Mouse (Mus musculus) urinary bladder, postnatal 36 days (tissue): ENCODE measurements at regions not wholly inside any gene's neighbourhood (a gene's known extent, or its start where the extent isn't known, plus 50 kb on each side); places are given as distances from the start of the nearest gene placed in this dataset.
A peak's percentile ranks its signal among the peaks of the same experiment; 100 is the strongest.

ENCODE experiments used
- DNase-seq, 2 experiments: peaks; one replicate each; pipeline ENCODE4 v3.0.0; 2022; ENCODE audit warnings: low spot score in 2 of 2, mixed read lengths in 1 of 2

DNA sequence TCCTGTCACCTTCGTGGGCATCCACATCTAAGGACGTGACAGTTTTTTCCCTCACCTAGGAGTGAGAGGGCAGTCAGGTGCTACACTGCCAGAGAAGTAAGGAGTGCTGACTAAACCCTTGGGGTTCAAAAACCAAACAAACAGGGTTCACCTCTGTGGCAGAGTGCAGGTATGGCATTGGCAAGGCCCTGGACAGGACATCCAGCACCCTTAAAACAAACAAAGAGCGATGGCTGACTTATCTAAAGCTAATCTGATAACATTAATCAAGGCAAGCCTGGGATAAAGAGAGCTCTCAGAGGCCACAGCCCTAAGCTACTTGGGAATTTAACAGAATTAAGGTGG, 74.1 kb upstream of the Slc45a1 start:
- no peak for DNase-seq

DNA sequence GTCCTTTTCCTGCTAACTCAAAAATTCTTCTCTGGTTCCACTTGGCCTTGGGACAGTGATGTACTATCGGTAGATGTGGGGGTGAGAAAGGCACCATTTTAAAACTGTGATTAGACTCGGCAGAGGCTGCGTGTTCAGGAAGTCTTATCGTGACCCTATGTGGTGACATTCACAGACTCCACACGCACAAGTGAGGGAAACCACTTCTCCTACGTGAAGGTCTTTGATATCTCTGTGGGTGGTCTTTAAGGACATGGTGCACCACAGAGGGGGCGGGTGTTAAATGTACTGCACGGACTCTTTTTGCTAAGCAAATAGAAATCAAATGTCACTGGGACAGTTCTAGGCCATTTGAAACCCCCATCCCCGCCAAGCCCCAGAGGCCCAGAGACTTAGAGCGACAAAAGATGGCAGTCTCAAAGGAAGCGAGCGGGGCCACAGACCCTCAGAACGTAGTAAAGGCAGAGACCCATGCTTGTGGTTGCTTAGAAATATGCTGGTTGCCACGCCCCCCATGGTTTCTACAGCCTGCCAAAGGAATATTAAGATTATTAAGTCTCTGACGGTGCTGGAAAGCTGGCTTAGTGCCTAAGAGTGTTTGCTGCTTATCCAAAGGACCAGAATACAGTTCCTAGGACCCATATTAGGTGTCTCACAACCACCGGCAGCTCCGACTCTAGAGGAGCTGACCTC, 73.6 kb upstream of the Slc45a1 start:
- no peak for DNase-seq

DNA sequence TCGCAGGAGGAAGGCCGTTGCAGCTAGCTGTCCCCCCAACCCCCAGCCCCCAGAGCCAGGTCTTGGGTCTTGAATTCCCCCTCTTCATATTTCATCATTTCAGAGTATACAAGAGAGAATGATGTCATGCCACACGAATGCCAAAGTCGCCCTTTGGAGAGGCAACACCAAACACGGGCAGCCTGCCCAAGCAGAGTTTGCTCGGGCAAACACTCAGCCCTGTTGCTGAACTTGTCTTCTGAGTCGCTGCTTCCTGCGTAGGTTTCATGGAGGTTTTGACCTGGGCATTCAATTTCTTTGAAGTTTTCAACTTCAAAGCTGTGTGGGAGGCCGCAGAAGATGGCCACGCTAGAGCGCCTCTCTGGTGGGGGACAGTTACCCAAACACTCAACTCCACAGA, 72.8 kb upstream of the Slc45a1 start:
- peak in 1 of 2 experiments; percentile 75 for DNase-seq

DNA sequence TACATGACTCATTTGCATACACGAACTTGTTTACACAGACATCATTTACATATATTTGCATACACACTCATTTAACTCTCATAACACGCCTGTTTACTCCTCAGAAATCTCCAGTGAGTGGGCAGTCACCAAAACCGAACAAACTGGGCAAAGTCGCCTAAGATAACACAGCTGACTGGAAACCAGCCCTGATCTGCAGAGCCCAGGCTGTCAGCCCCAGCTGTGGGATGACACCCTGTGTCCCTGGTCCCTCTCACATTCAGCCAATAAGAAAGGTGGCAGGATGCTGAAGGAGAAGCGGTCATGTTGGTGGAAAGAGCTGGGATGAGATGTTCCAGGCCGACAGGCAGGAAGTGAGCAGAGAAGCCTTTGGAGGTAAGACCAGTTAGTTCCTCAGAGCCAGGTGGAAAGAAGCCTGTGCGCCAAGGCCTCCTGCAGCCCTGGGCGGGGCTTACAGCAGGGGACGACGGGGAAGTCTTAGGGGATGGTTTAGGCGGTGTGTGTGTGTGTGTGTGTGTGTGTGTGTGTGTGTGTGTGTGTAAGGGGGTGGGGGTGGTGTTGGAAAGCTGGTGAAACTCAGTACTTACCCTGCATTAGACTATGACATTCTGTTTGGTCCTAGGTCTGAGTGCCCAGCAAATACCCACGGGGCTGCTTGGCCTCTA, 69.8 kb upstream of the Slc45a1 start:
- no peak for DNase-seq

DNA sequence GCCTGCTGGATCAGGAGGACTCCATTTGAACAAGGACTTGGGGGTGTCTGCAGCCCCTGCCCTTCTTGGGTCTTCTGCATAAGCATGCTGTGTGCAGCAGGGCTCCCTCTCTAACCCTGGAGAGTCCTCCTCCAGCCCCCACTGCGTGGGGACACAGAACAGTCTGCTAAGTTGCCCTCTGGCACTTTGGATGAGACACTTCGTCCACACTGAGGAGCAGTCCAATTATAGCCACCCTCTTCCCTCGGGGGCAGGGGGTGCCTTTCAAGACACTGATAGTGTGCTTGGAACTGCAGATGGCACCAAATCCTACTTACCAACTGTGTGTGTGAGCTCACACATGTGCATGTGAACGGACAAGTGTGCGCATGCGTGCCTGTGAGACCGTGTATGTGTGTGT, 65.9 kb upstream of the Slc45a1 start:
- no peak for DNase-seq

DNA sequence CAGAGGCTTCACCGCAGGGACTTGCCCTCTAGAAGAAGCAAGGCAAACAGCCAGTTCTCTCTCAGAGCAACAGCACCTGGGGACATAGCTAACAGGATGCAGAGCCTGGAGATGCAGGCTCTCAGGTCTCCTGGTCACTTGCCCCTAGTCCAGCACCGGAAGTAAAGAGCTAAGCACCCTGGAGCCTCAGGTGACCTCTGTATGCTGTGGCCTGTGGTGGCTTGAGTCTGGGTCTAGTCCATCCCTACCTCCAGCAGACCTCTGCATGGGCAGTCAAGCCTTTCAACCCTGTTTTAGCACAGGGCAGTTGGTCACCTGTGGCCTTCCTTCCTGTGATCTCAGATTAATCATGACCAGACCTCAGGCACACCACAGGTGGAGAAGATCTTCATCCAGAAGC, 63.1 kb upstream of the Slc45a1 start:
- no peak for DNase-seq

DNA sequence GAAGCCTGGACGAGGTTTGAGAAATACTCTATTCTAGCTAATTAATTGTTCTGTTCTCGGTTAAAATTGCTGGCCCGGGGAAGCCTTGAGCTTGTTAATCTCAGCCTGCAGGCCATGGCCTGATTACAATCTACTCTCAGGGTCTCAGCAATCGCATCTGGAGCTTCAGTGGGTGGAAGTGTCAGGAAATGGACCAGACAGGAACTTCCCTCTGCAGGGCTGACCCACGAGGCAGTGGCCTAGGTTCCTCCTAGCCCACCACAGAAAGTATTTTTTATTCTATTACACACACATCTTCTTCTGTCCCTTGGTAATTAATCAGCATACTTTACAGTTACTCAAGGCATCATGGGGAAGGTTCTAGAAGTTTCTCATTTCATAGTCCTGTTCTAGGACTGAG, 61.3 kb upstream of the Slc45a1 start:
- no peak for DNase-seq

DNA sequence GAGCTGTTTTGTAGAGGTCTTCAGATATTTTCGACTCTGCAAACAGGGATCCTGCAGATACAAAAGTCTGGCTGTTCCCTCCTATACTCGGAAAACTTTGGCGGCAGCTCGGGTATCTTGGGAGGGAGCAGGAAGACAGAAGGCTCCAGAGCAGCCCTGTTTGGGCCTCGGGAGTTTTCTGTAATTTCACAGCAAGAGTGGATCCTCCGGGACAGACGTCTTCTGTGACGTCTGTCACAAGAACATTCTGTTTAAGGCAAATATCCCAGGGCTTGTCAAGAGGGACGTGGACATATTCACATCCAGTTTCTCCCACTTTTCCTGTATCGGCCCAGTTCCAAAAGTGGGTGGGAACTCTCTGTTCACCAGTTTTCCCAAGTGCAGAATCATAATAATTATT, 60.9 kb upstream of the Slc45a1 start:
- peak in 1 of 2 experiments; percentile 28 for DNase-seq

DNA sequence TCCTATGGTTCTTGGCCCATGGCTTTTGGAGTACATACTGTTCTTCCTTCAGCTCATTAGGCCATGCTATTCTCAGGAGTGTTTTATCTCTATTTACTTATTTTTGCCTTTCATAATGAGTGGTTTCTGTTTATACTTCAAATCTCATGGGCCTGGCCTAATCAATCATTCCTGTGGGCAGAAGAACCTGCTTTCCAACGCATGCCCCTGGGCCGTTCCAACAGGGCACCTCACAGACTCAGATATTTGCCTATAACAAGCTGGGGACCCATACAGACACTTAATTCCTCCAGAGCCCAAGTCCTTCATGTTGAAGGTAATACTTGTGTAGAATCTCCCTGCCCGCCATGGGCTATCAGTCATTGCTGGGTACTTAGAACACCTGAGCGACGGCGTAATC, 59.7 kb upstream of the Slc45a1 start:
- DNase-seq: no peak

DNA sequence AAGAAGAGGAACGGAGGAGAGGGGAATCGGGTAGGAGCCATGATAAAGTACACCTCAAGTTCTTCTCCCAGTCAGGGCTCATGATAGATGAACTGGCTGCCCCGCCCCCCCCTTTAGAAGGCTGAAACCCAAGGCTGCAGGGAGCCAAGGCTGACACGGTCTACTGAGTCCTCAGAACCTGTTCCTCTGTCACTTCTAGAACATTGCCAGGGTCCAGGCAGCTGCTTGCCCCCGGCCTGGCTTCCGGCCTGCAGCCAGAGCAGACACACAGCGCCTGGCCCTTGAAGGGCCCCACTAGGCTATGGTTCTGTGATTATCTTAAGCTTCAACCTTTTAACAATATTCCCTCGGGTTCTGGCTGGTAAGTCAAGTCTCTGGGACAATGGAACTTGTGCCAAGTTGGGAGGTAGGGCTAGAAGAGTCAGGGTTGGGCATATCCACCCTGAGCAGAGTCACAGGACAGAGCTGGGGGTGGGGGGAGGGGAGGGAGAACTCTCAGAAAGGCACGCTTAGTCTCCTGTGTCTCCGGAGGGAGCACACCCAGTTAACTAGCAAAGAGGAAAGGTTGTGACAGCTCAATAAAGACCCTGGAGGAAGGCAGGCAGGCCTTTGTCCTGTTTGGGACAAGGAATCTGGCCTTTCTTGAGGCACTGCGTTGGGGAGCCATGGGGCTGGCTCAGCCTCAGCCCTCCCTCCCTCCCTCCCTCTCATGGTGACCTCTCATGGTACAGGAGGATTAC, 57.6 kb upstream of the Slc45a1 start:
- DNase-seq: no peak

DNA sequence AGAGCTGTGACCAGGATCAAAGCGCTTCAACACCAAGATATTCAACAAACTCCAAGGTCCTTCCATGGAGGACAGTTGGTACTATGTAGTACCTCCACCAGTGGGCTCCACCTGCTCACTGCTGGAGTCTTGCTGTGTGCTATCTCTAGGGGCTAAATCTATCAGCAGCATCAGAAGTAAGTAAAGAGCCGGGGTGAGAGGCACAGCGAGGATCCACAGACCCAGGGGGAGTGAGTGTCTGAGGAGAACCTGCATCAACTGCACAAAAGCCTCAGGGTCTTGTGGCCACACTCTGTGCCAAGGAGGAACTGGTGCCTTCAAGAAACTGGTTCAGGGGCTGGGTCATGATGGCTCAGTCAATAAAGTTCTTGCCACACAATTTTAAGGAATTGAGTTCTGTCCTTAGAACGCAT, 56.6 kb upstream of the Slc45a1 start:
- DNase-seq: no peak

DNA sequence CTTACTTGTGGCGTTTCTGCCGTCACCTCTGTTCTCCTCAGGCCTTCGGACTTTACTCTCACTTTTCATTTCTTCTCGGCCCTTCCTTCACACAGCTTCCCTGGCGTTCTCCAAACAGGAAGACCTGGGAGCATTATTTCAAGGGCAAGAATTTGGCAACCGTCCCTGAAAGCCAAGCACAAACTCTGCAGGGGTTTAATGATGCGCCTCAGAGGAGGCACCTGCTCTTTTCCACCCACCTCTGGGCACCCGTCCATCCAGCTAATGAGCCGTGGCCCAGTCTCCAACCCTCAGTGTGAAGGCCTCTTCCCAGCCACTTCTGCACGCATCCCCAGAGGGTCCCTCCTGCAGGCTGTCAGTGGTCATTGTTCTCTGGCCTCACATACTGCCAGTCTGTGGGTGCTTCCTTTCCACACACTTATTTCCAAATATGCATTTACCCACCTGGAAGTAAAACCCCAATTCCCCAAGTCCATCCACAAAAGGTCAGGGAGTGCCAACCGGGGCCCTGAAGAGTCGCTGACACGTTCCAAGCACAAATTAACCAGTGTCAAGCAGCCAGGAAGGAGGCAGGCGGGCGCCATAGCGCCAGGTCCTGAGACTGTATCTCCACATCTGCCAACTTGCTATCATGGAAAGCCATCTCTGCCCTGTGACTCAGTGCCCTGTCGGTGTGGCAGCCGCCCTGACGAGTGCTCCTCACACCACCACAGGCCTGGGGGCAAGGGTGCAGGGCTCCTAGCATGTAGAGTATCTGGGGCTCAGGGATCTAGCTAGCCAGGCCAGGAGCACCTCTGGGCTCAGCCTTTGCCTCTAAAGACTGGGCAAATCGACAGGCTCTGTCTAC, 56.0 kb upstream of the Slc45a1 start:
- peak; percentile 45 to 61 for DNase-seq

DNA sequence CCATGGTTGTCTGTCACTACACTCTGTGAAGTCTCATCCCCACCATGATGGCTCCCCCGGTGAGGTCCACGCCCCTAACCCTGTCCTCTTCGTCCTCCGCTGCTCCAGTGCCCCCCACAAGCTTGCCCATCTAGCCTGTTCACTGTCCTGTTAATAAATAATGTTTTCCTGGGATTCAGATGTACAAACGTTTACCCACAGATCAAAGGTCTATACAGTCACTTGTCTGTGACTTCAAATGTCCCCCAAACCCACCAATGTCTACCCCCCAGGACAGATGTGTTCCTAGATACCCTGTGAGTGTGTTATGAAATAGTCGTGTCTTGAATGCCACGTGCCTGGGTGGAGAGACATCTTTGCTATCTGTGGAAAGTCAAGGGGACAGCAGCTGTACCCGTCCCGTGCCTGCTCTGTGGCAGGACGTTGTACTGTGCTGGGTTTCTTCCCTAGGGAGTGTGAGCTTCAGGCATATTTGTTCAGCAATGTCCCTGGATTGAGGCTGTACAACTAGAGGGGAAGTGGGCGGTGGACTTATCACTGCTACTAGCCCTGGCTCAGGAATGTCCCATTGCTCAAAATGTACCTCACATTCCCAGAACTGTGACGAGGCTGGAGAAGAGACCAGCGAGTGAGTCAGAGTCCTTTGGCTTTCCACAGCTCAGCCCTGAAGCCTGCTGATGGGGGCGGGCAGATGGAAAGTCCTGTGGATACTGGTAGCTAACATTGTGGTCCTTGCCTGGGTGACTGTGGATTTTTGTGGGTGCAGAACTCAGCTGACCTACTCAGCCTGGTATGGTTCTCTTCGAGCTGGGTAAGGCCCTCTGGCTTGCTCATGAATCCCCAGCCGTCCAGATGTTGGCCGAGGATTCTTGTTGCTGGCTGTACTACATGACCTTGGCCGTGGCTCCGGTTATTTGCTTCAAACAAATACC, 55.1 kb upstream of the Slc45a1 start:
- DNase-seq: peak; percentile 46 to 66

DNA sequence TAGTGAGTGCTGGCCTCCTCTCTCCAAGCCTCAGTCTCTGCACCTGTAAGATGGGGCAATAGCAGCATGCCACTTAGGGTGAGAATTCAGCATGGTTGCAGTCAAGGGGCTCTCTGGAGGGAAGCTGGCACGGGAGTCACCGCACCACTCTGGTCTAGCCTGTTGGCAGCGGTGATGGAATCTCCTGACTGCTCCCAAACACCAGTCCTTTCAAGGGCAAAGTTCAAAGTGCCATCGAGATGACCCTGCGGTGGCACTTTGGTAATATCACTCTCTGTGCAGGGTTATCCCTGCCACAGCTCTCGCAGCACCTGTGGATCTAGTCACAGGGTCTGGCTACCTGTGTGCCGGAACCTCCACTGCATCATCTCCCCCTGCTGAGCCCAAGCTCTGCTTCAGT, 54.3 kb upstream of the Slc45a1 start:
- no peak for DNase-seq

DNA sequence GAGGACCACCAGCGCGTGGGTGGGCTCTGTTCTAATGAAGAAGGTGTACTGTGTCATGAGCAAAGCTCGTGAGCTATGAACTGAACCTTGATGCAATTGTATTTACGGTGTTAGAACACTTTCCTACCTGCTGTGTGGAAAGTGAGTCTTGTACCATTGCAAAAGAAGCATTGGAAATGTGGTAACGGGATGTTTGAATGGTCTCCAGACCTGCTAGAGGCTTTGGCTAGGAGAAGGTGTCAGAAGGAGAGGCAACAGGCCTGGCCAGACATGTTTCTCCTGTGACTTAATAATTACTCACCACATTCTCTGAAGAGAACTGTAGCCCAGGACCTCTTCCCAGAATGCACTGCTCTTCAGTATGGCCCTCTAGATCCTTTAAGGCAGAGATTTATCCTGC, 51.3 kb upstream of the Slc45a1 start:
- no peak for DNase-seq
